Mouse (Mus musculus) gastrocnemius, adult 2 months (tissue): Measurements from ENCODE around the gene Tnrc18. TPM values are rescaled to one million over a fixed set of nuclear protein-coding genes. Genes with fewer than 3 reads are reported as not detected.

Source experiments
- DNase-seq: peaks from one replicate; pipeline ENCODE4 v3.0.0; 2022
- H3K27ac ChIP-seq: fragments of 200-600 bp; 2 replicates; pipeline ENCODE4 v1.8.1; 2022; ENCODE audit warnings: mild to moderate bottlenecking
- H3K4me3 ChIP-seq: fragments of 200-600 bp; 2 replicates; pipeline ENCODE4 v1.8.1; 2022; ENCODE audit warnings: mild to moderate bottlenecking, moderate library complexity
- CTCF ChIP-seq: fragments of 200-600 bp; IDR thresholded peaks from 2 replicates; pipeline ENCODE4 v1.8.1; 2022; ENCODE audit warnings: antibody characterized with exemption, mild to moderate bottlenecking, moderate library complexity
- intact Hi-C: fragments of 180-260 bp; cut with DNase I; formaldehyde crosslinking; loops from one replicate; pipeline ENCODE4 v1.15.1; 2025
- total RNA-seq, 2 experiments: library from RNA; stranded (reverse); gene quantifications; 2 replicates each; pipeline ENCODE4 v1.2.3; 2021

The Tnrc18 gene
- total RNA-seq, 2 experiments from 2014 or later: 31.5 to 32.0 TPM

- Histone ChIP-seq H3K4me3 (no peak overlapping the region), H3K27ac (no peak overlapping the region)
- no peak for TF ChIP-seq CTCF
- no peak for DNase-seq
- intact Hi-C loops: no loop called here
These were observed 65.2 kb downstream of the Tnrc18 start for GRCm38 (mm10) chr5:142752241-142752640.

DNA sequence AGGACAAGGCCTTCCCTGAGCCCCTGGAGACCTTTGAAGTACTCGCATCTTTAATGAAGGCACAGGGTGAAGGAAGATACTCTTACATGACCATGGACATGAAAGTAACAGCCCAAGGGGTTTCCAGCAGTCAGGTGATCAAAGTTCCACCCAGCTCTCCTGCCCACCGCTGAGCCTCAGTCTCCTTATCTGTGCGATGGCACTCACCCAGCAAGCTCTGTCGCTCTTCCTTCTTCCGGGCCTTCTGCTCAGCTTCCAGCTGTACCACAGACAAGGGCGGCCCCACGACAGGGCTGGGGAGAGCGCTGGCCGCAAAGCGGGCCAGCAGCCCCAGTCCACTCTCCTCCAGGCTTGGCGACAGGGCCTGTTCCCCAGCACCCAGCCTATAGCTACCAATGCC lies 67.3 kb downstream of the Tnrc18 start:
- intact Hi-C loops: no loop called here
- no peak for TF ChIP-seq CTCF
- no peak for DNase-seq
- Histone ChIP-seq H3K27ac (no peak overlapping the region), H3K4me3 (no peak overlapping the region)

DNA sequence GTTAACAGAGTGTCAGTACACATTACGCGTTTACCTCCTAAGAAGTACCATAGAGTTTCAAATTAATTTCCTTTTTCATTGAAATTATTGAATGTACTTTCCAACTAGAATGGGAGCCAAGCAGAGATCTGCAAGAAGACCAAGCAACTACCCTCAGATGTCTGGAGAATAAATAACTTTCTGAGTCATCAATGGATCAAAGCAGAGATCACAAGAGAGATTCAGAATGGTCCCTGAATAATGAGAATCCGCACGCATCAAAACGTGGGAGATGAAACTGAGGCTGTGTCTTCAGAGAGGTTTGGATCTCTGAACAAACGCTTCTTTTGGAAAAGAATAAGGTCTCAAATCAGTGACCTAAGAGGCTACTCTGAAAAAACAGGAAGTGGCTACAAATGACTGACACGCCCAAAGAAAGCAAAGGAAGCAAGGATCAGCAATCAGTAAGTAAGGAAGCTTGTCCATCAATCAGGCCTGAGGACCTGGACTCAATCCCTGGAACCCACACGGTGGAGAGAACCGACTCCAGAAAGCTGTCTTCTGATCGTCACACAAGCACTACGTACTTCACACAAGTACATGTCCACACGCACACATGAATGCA lies 70.3 kb downstream of the Tnrc18 start:
- no peak for TF ChIP-seq CTCF
- DNase-seq: no peak
- Histone ChIP-seq H3K4me3 (no peak overlapping the region), H3K27ac (peak overlapping the region; percentile 35; the same call in 1 of the 2 replicates)
- intact Hi-C loops: no loop called here

- no peak overlapping the region for H3K4me3 ChIP-seq
- TF ChIP-seq CTCF: no peak
- intact Hi-C loops: no loop called here
- H3K27ac ChIP-seq: no peak overlapping the region
- DNase-seq: no peak
These were observed 77.5 kb downstream of the Tnrc18 start for GRCm38 (mm10) chr5:142739941-142740340.

DNA sequence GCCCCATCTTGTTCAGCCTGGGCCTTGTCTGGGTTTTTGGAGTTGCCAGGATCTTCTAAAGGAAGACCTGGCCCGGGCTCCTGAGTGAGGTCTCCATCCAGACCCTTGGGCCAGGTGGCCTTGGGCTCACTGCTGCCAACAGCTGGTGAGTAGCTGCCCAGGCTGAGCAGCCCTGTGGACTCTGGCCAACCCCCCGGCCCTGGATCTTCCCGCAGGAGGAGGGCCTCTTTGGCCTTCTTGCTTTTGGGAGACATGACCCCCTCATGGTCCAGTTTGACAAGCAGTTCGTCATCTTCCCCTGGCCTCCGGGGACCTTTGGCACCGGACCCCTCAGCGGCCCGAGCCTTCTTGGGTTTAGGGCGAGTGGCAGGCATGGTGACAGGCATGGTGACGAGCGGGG lies 85.5 kb downstream of the Tnrc18 start:
- intact Hi-C loops: no loop called here
- Histone ChIP-seq H3K27ac (no peak overlapping the region), H3K4me3 (no peak overlapping the region)
- no peak for DNase-seq
- no peak for TF ChIP-seq CTCF

DNA sequence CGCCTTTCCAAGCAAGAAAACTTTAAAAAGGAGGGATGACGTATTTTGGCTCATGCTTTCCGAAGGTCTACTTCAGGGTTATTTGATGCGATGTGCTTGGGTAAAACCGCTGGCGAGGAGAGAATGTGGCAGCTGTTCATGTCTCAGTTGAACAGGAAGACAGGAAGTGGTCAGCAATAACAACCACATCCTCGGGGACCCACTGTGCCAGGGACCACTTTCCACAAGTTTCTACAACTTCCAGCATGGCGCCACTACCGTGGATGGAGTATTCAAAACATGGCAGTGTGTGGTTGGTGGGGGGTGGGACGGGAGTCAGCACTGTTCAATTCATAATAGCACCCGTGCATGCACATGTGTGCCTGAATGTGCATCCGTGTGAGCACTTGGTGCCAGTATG lies 87.2 kb downstream of the Tnrc18 start:
- no peak for TF ChIP-seq CTCF
- DNase-seq: no peak
- intact Hi-C loops: no loop called here
- no peak overlapping the region for H3K4me3 ChIP-seq
- H3K27ac ChIP-seq: no peak overlapping the region

DNA sequence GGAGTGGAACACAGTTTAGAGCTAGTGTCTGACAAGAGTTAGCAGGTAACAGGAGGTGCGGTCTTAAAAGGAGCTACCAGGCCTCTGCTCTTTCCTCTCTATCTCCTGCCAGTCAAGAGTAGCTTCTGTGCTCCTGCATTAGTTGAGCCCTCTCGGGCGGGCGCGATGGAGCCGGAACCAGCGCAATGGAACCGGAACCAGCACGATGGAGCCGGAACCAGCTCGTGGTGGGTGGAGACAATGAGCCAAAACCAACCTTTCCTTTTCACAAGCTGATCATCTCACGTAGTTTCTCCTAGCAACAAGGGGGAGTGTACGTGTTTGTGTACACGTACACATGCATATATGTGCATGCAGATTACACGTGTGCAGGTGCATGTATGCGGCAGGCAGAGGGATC lies 89.2 kb downstream of the Tnrc18 start:
- H3K27ac ChIP-seq: no peak overlapping the region
- DNase-seq: no peak
- H3K4me3 ChIP-seq: no peak overlapping the region
- TF ChIP-seq CTCF: no peak
- intact Hi-C loops: no loop called here

GRCm38 (mm10) chr5:142726748-142727147 lies 90.7 kb downstream of the Tnrc18 start:
- no peak for TF ChIP-seq CTCF
- Histone ChIP-seq H3K4me3 (no peak overlapping the region), H3K27ac (no peak overlapping the region)
- no peak for DNase-seq
- intact Hi-C loops: no loop called here

- Histone ChIP-seq H3K4me3 (no peak overlapping the region), H3K27ac (no peak overlapping the region)
- TF ChIP-seq CTCF: no peak
- no peak for DNase-seq
- intact Hi-C loops: no loop called here
These were observed 93.2 kb downstream of the Tnrc18 start for GRCm38 (mm10) chr5:142724265-142724664.

DNA sequence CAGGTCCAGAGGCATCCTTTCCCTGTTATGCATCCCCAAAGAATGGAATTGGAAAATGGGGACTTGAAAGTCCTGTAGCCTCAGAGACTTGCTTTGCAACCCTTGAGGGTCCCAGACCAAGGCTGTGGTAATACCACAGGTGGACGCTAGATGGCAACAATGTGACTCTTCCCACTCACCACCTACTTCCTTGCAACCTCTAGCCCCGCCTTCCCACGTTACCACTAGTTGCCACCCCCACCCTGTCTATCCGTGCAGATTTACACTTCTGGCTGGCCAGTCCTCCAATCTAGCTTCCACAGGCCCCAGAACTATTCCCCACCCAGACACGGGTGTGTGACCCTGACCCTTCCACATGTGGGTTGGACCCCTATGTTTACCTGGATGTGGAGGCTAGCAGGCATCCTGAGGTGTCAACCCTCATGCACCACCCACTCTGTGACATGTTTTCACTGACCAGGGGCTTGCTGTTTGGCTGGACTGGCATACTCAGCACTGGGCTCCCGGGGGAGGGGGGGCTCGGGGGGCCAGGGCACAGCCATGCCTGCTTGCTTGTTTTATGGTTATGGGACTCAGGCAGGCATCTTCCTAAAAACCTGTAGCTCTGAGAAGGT lies 93.8 kb downstream of the Tnrc18 start:
- Histone ChIP-seq H3K27ac (no peak overlapping the region), H3K4me3 (0 out of 2 replicates have a peak overlapping the region, but pooled peaks have one; percentile 16)
- peak; percentile 87 for TF ChIP-seq CTCF
- peak; percentile 65 for DNase-seq
- intact Hi-C loops: no loop called here

DNA sequence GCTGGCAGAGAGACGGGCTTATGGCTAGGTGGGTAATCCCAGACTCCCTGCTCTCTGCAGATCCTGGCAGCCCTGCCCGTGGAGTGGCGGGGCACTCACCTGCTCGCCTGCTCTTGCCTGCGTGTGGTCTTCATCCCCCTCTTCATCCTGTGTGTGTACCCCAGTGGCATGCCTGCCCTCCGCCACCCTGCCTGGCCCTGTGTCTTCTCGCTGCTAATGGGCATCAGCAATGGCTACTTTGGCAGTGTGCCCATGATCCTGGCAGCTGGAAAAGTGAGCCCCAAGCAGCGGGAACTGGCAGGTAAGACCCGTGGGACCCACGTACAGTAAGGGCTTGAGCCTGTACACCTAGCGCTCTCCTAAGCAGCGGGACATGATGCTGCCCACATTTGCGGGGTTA lies 97.6 kb downstream of the Tnrc18 start:
- Histone ChIP-seq H3K27ac (no peak overlapping the region), H3K4me3 (no peak overlapping the region)
- intact Hi-C loops: loop anchor here (2.0 to 5.0 kb wide), 2 partner anchors 161 to 243 kb away; no protein-coding TSS in a partner anchor
- no peak for DNase-seq
- no peak for TF ChIP-seq CTCF

DNA sequence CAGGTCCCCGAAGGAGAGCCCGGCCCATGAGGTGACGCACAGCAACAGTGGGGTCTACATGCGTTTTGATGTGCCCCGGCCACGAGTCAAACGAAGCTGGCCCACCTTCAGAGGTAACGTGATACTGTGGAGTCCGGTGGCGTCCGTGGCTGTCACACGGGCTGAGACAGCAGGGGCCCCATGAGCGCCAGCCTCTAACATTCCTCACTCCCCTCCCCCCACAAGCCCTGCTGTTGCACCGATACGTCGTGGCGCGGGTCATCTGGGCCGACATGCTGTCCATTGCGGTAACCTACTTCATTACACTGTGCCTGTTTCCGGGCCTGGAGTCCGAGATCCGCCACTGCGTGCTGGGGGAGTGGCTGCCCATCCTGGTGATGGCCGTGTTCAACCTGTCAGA lies 99.0 kb downstream of the Tnrc18 start:
- no peak overlapping the region for H3K27ac ChIP-seq
- DNase-seq: peak; percentile 38
- intact Hi-C loops: loop anchor here (1.0 to 5.0 kb wide), 3 partner anchors 137 to 241 kb away; no protein-coding TSS in a partner anchor
- no peak overlapping the region for H3K4me3 ChIP-seq
- TF ChIP-seq CTCF: no peak

GRCm38 (mm10) chr5:142718037-142718436 lies 99.4 kb downstream of the Tnrc18 start:
- TF ChIP-seq CTCF: peak; percentile 96
- H3K27ac ChIP-seq: no peak overlapping the region
- peak; percentile 83 for DNase-seq
- H3K4me3 ChIP-seq: no peak overlapping the region
- intact Hi-C loops: loop anchor here (1.0 to 5.0 kb wide), 3 partner anchors 137 to 241 kb away; no protein-coding TSS in a partner anchor

DNA sequence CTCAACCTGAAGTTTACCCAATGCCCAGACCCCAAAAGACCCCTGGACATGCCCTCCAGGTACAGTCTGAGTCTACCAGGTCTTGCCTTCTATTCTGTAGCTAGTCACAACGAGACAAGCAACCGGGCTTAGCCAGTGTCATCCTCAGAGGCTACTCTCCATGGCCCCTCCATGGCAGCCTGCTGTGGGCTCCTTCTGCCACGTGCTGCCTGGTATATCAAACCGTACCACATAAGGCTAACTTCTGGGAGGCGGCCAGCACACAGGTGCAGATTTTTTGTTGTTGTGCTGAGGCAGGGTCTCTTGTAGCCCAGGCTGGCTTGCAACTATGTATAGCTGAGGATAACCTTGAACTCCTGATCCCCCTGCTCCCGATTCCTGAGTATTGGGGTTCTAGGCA lies 101.4 kb downstream of the Tnrc18 start:
- Histone ChIP-seq H3K4me3 (no peak overlapping the region), H3K27ac (no peak overlapping the region)
- DNase-seq: no peak
- intact Hi-C loops: loop anchor here (5.0 kb wide), 1 partner anchor 239 kb away; no protein-coding TSS in a partner anchor
- no peak for TF ChIP-seq CTCF
